Comparison of ENCODE assay signal across 28 mouse cellular contexts in genomic region chr4:149551696-149552095, GRCm38 (mm10).
"Had no signal": no experiment of that assay in that cellular context is flagged by ENCODE, and none has a peak within 500 bp of the region (broad histone marks: within the 10 kb centered on the region; RNA-seq: fewer than 3 reads in every experiment).

No protein-coding gene starts in this region.

- H3K27ac ChIP-seq: embryonic facial prominence, embryonic 10.5 days; embryonic facial prominence, embryonic 12.5 days; embryonic facial prominence, embryonic 13.5 days; embryonic facial prominence, embryonic 15.5 days; forebrain, embryonic 10.5 days; forebrain, embryonic 12.5 days; forebrain, embryonic 13.5 days; forebrain, embryonic 15.5 days; gastrocnemius, adult 2 months had no signal

- H3K9ac ChIP-seq: embryonic facial prominence, embryonic 12.5 days; embryonic facial prominence, embryonic 13.5 days; embryonic facial prominence, embryonic 15.5 days; forebrain, embryonic 12.5 days; forebrain, embryonic 13.5 days; forebrain, embryonic 15.5 days; forebrain, postnatal 0 days had no signal

- H3K4me1 ChIP-seq: embryonic facial prominence, embryonic 12.5 days; embryonic facial prominence, embryonic 15.5 days; forebrain, embryonic 10.5 days; forebrain, embryonic 12.5 days; forebrain, embryonic 15.5 days had no signal

- H3K4me2 ChIP-seq: embryonic facial prominence, embryonic 12.5 days; embryonic facial prominence, embryonic 13.5 days; embryonic facial prominence, embryonic 15.5 days; forebrain, embryonic 12.5 days; forebrain, embryonic 13.5 days; forebrain, embryonic 15.5 days had no signal

- H3K27me3 ChIP-seq: embryonic facial prominence, embryonic 12.5 days; embryonic facial prominence, embryonic 13.5 days; embryonic facial prominence, embryonic 15.5 days; forebrain, embryonic 12.5 days; forebrain, embryonic 13.5 days; forebrain, embryonic 15.5 days had no signal

- ATAC-seq: forebrain, embryonic 13.5 days; forebrain, embryonic 14.5 days; forebrain, embryonic 15.5 days; forebrain, embryonic 16.5 days; forebrain, postnatal 0 days had no signal

- H3K4me3 ChIP-seq: embryonic facial prominence, embryonic 10.5 days; embryonic facial prominence, embryonic 12.5 days; embryonic facial prominence, embryonic 13.5 days; embryonic facial prominence, embryonic 15.5 days; erythroblast, embryonic 14.5 days; forebrain, embryonic 10.5 days; forebrain, embryonic 12.5 days; forebrain, embryonic 13.5 days; forebrain, embryonic 15.5 days; gastrocnemius, adult 2 months had no signal

- DNase-seq: cerebellum, adult 18-20 months; cerebellum, adult 2 months; cerebellum, adult 8-10 months; cerebellum, adult 9-10 months; cerebellum, adult 9-11 months; cerebellum, postnatal 10 days; cerebellum, postnatal 14 days; cerebellum, postnatal 25 days; cerebellum, postnatal 36 days; embryo, embryonic 11 days; forebrain, postnatal 0 days; gastrocnemius, adult 2 months; gastrocnemius, postnatal 10 days; gastrocnemius, postnatal 14 days; gastrocnemius, postnatal 25 days; gastrocnemius, postnatal 36 days; heart, adult 11 months had no signal

- H3K9me3 ChIP-seq: embryonic facial prominence, embryonic 10.5 days; embryonic facial prominence, embryonic 12.5 days; embryonic facial prominence, embryonic 13.5 days; embryonic facial prominence, embryonic 15.5 days; forebrain, embryonic 10.5 days; forebrain, embryonic 12.5 days; forebrain, embryonic 13.5 days; forebrain, embryonic 15.5 days had no signal
